Mouse (Mus musculus): ENCODE data around the gene Arhgap23.

The Arhgap23 gene

GRCm38 (mm10) chr11:97435808-97436491 lies 20.6 kb downstream of the Arhgap23 start:
- DNase-seq (ENCODE audit: low read depth), result no peak

GRCm38 (mm10) chr11:97437745-97438144 lies 22.4 kb downstream of the Arhgap23 start:
- DNase-seq (ENCODE audit: low read depth), result no peak

- DNase-seq (ENCODE audit: low read depth), result no peak
Measured at GRCm38 (mm10) chr11:97438868-97439267, 23.5 kb downstream of the Arhgap23 start.

- DNase-seq (ENCODE audit: low read depth), result no peak
Measured at GRCm38 (mm10) chr11:97439935-97440334, 24.6 kb downstream of the Arhgap23 start.

- DNase-seq (ENCODE audit: low read depth), result no peak
Measured at GRCm38 (mm10) chr11:97440441-97440881, 25.1 kb downstream of the Arhgap23 start.

- no peak for DNase-seq (ENCODE audit: low read depth)
Measured at GRCm38 (mm10) chr11:97441036-97441657, 25.8 kb downstream of the Arhgap23 start.

GRCm38 (mm10) chr11:97441658-97442125 lies 26.4 kb downstream of the Arhgap23 start:
- no peak for DNase-seq (ENCODE audit: low read depth)

GRCm38 (mm10) chr11:97442891-97443675 lies 27.8 kb downstream of the Arhgap23 start:
- DNase-seq (ENCODE audit: low read depth), result no peak

GRCm38 (mm10) chr11:97445596-97445995 lies 30.3 kb downstream of the Arhgap23 start:
- DNase-seq (ENCODE audit: low read depth), result no peak

GRCm38 (mm10) chr11:97445999-97446511 lies 30.7 kb downstream of the Arhgap23 start:
- DNase-seq (ENCODE audit: low read depth), result no peak

- no peak for DNase-seq (ENCODE audit: low read depth)
Measured at GRCm38 (mm10) chr11:97447979-97448378, 32.6 kb downstream of the Arhgap23 start.

GRCm38 (mm10) chr11:97448611-97449394 lies 33.5 kb downstream of the Arhgap23 start:
- no peak for DNase-seq (ENCODE audit: low read depth)

GRCm38 (mm10) chr11:97449601-97450293 lies 34.4 kb downstream of the Arhgap23 start:
- peak; percentile 94 for DNase-seq (ENCODE audit: low read depth)

GRCm38 (mm10) chr11:97450305-97450922 lies 35.1 kb downstream of the Arhgap23 start:
- DNase-seq (ENCODE audit: low read depth), result no peak

- DNase-seq (ENCODE audit: low read depth), result no peak
Measured at GRCm38 (mm10) chr11:97451625-97452024, 36.3 kb downstream of the Arhgap23 start.

GRCm38 (mm10) chr11:97457120-97457519 lies 41.8 kb downstream of the Arhgap23 start:
- peak; percentile 26 for DNase-seq (ENCODE audit: low read depth)

- no peak for DNase-seq (ENCODE audit: low read depth)
Measured at GRCm38 (mm10) chr11:97461307-97461820, 46.0 kb downstream of the Arhgap23 start.

GRCm38 (mm10) chr11:97462538-97462937 lies 47.2 kb downstream of the Arhgap23 start:
- DNase-seq (ENCODE audit: low read depth), result no peak

GRCm38 (mm10) chr11:97463166-97463565 lies 47.8 kb downstream of the Arhgap23 start:
- DNase-seq (ENCODE audit: low read depth), result no peak

GRCm38 (mm10) chr11:97463991-97464390 lies 48.7 kb downstream of the Arhgap23 start:
- no peak for DNase-seq (ENCODE audit: low read depth)

Data from fibroblast of lung, adult 2 months (primary cell).